Mouse (Mus musculus) thymus, adult 2 months (tissue): ENCODE data around the gene Gm6408.

ENCODE experiments used
- CTCF ChIP-seq: fragments of 200-500 bp; IDR thresholded peaks from 2 replicates; pipeline ENCODE4 v1.5.1; 2012; ENCODE audit warnings: mild to moderate bottlenecking, control low read depth, low read length, moderate library complexity, borderline replicate concordance; ENCODE audit not compliant: control insufficient read depth, poor library complexity, insufficient read depth; ENCODE audit errors: extremely low read depth
- POLR2A ChIP-seq: fragments of 200-500 bp; IDR thresholded peaks from 2 replicates; pipeline ENCODE4 v1.6.1; 2012; ENCODE audit warnings: mild to moderate bottlenecking, low read length, control low read depth, moderate library complexity; ENCODE audit not compliant: control insufficient read depth, poor library complexity, insufficient read depth; ENCODE audit errors: extremely low read depth

DNA sequence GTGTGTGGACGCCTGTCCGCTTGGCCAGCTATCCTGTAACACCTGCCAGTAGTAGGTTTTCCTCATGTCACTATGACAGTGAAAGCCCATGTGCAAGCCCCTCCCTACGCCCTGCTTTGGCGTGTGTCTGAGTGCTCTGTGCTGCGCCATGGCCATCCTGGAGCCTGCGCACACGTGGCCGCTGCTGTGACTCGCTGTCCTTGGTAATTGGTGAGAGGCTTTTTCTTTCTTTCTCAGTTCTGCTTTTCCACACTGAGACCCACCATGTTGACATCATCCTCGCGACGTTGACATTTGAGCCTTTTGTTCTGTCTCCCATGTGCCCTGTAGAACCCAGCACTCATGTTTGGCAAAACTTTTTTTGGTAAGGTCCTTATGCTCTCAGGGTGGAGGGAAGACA is 9.9 kb upstream of the Gm6408 start:
- TF ChIP-seq CTCF (no peak), POLR2A (no peak)
